Mouse (Mus musculus): ENCODE measurements around the gene Slc3a2. TPM values are rescaled to one million over a fixed set of nuclear protein-coding genes. Genes with fewer than 3 reads are reported as not detected.

Gene Slc3a2
- polyA plus RNA-seq, 1 experiment, result 207 TPM

DNA sequence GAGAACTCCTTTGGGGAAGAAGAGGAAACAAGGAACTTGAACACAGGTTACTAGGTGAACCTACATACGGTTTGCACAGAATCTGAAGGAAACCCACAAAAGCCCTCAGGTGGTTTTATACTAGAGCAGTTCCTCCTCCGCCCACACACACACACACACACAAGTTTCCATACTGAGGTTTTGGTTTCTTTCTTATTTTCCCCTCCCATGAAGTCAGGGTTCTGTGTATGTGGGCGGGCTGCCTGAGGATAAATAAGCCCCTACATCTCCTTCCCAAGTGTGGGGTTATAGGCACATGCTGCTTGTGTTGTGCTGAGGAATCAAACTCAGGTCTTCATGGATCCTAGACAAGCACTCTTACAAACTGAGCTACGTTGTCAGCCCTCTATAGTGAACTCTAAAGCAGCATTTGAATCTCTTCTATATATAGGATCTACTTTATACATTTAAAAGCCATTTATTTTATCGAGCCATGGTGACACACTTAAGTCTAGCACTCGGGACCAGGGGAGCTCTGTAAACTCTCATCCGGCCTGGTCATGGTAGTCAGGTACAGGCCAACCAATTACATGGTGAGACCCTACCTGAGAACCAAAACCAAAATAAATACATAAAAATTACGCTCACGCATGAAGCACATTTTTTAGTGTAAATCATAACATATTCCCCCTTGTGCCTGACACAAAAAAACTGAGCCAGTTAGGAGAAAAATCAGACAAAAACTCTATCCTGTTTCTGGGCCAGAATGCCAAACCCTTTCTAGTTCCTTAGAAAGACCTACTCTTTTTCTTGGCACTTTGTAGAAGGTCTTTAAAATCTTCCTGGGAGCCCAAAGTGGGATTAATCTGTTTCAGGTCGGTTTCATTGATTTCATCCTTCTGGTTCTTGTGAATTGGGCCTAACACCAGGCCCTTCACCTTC is 11.0 kb downstream of the Slc3a2 start:
- TF ChIP-seq FOSL1 (IDR thresholded peaks at IDR 0.05; ENCODE audit: insufficient read depth, low read length, poor library complexity, severe bottlenecking) (no peak), CTCF (IDR thresholded peaks at IDR 0.05; ENCODE audit: control insufficient read depth, insufficient read depth, insufficient read length) (no peak), USF1 (IDR thresholded peaks at IDR 0.05; ENCODE audit: low read depth) (no peak), CEBPB (IDR thresholded peaks at IDR 0.05; ENCODE audit: low read depth) (no peak), MYOD1 (IDR thresholded peaks at IDR 0.05; ENCODE audit: control insufficient read depth, insufficient read length, low read depth) (no peak), MYOG (IDR thresholded peaks at IDR 0.05; ENCODE audit: control insufficient read depth, extremely low read depth, insufficient read length) (no peak), MAX (IDR thresholded peaks at IDR 0.05) (no peak)
- Histone ChIP-seq H3K36me3 (ENCODE audit: control insufficient read depth, insufficient read depth) (peaks cover 55% of the 10 kb centered on the region), H3ac (ENCODE audit: control insufficient read depth, insufficient read length, low read depth) (peak overlapping the region; percentile 78), H3K79me3 (ENCODE audit: low read depth) (peaks cover 49% of the 10 kb centered on the region), H3K79me2 (ENCODE audit: control insufficient read depth, insufficient read depth) (peaks cover 86% of the 10 kb centered on the region), H3K4me3 (ENCODE audit: insufficient read depth, poor library complexity, severe bottlenecking) (peak overlapping the region; percentile 62), H3K27me3 (ENCODE audit: control insufficient read depth, insufficient read depth, insufficient read length) (no peaks in the 10 kb centered on the region)

DNA sequence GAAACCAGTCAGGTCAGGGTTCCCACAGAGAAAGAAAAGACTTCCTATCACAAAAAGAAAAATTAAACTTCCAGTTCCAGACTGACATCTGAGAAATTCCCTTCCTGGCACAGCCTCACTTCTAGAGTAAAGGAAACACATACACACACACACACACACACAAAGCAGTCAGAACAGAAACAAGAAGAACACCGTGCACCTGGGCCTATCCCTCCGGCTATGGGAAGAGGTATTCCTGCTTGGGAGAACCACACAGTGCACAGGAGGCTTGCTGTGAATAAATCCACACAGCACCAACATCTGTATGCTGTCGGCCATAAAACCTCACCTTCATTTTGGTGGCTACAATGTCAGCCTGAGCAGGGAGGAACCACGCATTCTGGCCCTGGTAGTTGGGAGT is 11.7 kb downstream of the Slc3a2 start:
- Histone ChIP-seq H3K79me3 (ENCODE audit: low read depth) (peaks cover 44% of the 10 kb centered on the region), H3K27me3 (ENCODE audit: control insufficient read depth, insufficient read depth, insufficient read length) (no peaks in the 10 kb centered on the region), H3ac (ENCODE audit: control insufficient read depth, insufficient read length, low read depth) (peak overlapping the region; percentile 78), H3K4me3 (ENCODE audit: insufficient read depth, poor library complexity, severe bottlenecking) (peak overlapping the region; percentile 62), H3K36me3 (ENCODE audit: control insufficient read depth, insufficient read depth) (peaks cover 62% of the 10 kb centered on the region), H3K79me2 (ENCODE audit: control insufficient read depth, insufficient read depth) (peaks cover 79% of the 10 kb centered on the region)
- TF ChIP-seq FOSL1 (IDR thresholded peaks at IDR 0.05; ENCODE audit: insufficient read depth, low read length, poor library complexity, severe bottlenecking), result no peak
- TF ChIP-seq CEBPB (IDR thresholded peaks at IDR 0.05; ENCODE audit: low read depth), result no peak
- no peak for TF ChIP-seq MYOG (IDR thresholded peaks at IDR 0.05; ENCODE audit: control insufficient read depth, extremely low read depth, insufficient read length)
- TF ChIP-seq MYOD1 (IDR thresholded peaks at IDR 0.05; ENCODE audit: control insufficient read depth, insufficient read length, low read depth), result no peak
- TF ChIP-seq MAX (IDR thresholded peaks at IDR 0.05), result no peak
- TF ChIP-seq USF1 (IDR thresholded peaks at IDR 0.05; ENCODE audit: low read depth), result no peak
- TF ChIP-seq CTCF (IDR thresholded peaks at IDR 0.05; ENCODE audit: control insufficient read depth, insufficient read depth, insufficient read length), result no peak

DNA sequence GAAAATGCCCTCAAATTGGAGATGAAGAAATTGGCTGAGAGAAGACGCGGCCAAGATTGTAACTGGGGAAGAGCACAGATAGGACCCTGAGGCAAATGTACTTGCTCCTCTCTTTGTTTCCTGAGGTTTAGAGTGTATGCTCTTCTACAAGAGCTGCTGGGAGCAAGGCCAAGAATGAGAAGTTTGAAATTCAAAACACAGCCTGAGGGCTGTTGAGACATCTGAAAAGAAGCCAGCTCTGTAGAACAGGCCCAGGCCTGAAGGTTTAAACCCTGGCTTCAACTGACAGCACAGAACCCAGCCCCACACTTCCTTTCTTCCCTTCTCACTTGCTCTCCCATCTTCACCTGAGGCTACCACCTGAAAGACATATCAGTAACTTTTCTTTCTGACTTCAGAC is 13.1 kb downstream of the Slc3a2 start:
- peaks cover 65% of the 10 kb centered on the region for H3K36me3 ChIP-seq (ENCODE audit: control insufficient read depth, insufficient read depth)
- H3K4me3 ChIP-seq (ENCODE audit: insufficient read depth, poor library complexity, severe bottlenecking), result no peak overlapping the region
- H3ac ChIP-seq (ENCODE audit: control insufficient read depth, insufficient read length, low read depth), result no peak overlapping the region
- peaks cover 40% of the 10 kb centered on the region for H3K79me3 ChIP-seq (ENCODE audit: low read depth)
- no peaks in the 10 kb centered on the region for H3K27me3 ChIP-seq (ENCODE audit: control insufficient read depth, insufficient read depth, insufficient read length)
- TF ChIP-seq FOSL1 (IDR thresholded peaks at IDR 0.05; ENCODE audit: insufficient read depth, low read length, poor library complexity, severe bottlenecking) (no peak), CEBPB (IDR thresholded peaks at IDR 0.05; ENCODE audit: low read depth) (no peak)
- peaks cover 65% of the 10 kb centered on the region for H3K79me2 ChIP-seq (ENCODE audit: control insufficient read depth, insufficient read depth)

DNA sequence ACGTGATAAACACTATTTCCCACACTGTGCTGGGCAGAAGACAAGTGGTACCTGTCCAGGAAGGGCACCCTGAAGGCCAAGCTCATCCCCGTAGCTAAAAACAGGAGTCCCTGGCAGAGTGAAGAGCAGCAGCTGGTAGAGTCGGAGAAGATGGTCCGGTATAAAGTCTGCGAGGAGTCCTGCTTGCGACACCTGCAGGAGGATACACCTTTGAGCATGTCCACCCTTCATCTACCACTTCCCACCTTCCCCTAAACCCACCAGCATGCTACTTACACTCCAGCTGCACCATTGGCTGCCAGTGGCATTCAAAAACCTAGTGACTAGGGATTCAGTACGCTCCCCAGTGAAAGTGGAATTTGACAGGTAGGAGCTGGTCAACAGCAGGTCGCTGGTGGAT is 14.2 kb downstream of the Slc3a2 start:
- H3K79me3 ChIP-seq (ENCODE audit: low read depth), result peaks cover 37% of the 10 kb centered on the region
- H3ac ChIP-seq (ENCODE audit: control insufficient read depth, insufficient read length, low read depth), result no peak overlapping the region
- H3K4me3 ChIP-seq (ENCODE audit: insufficient read depth, poor library complexity, severe bottlenecking), result no peak overlapping the region
- H3K27me3 ChIP-seq (ENCODE audit: control insufficient read depth, insufficient read depth, insufficient read length), result no peaks in the 10 kb centered on the region
- peaks cover 54% of the 10 kb centered on the region for H3K79me2 ChIP-seq (ENCODE audit: control insufficient read depth, insufficient read depth)
- no peak for TF ChIP-seq FOSL1 (IDR thresholded peaks at IDR 0.05; ENCODE audit: insufficient read depth, low read length, poor library complexity, severe bottlenecking)
- no peak for TF ChIP-seq MYOD1 (IDR thresholded peaks at IDR 0.05; ENCODE audit: control insufficient read depth, insufficient read length, low read depth)
- no peak for TF ChIP-seq MYOG (IDR thresholded peaks at IDR 0.05; ENCODE audit: control insufficient read depth, extremely low read depth, insufficient read length)
- no peak for TF ChIP-seq MAX (IDR thresholded peaks at IDR 0.05)
- no peak for TF ChIP-seq USF1 (IDR thresholded peaks at IDR 0.05; ENCODE audit: low read depth)
- TF ChIP-seq CEBPB (IDR thresholded peaks at IDR 0.05; ENCODE audit: low read depth), result no peak
- no peak for TF ChIP-seq CTCF (IDR thresholded peaks at IDR 0.05; ENCODE audit: control insufficient read depth, insufficient read depth, insufficient read length)
- H3K36me3 ChIP-seq (ENCODE audit: control insufficient read depth, insufficient read depth), result peaks cover 65% of the 10 kb centered on the region

DNA sequence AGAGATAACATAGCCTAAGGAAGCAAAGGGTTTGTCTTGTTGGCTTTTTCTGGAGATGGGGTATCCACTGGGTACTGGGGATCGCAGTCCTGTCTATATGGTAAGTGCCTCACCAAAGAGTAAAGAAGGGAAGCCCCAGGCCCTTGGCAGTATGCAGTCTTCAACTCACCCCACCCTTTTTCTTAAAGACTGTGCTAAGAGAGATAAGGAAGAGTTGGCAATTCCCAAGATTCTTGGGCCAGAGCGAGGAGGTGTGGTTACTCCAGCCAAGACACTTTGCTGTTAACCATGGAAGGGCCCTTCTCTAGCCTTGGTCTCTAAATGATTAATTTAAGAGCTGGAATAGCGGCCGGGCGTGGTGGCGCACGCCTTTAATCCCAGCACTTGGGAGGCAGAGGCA is 16.2 kb downstream of the Slc3a2 start:
- peaks cover 58% of the 10 kb centered on the region for H3K36me3 ChIP-seq (ENCODE audit: control insufficient read depth, insufficient read depth)
- H3K79me3 ChIP-seq (ENCODE audit: low read depth), result peaks cover 27% of the 10 kb centered on the region
- no peak overlapping the region for H3K4me3 ChIP-seq (ENCODE audit: insufficient read depth, poor library complexity, severe bottlenecking)
- no peak for TF ChIP-seq CEBPB (IDR thresholded peaks at IDR 0.05; ENCODE audit: low read depth)
- no peak for TF ChIP-seq MYOG (IDR thresholded peaks at IDR 0.05; ENCODE audit: control insufficient read depth, extremely low read depth, insufficient read length)
- no peaks in the 10 kb centered on the region for H3K27me3 ChIP-seq (ENCODE audit: control insufficient read depth, insufficient read depth, insufficient read length)
- peaks cover 34% of the 10 kb centered on the region for H3K79me2 ChIP-seq (ENCODE audit: control insufficient read depth, insufficient read depth)
- no peak overlapping the region for H3ac ChIP-seq (ENCODE audit: control insufficient read depth, insufficient read length, low read depth)

DNA sequence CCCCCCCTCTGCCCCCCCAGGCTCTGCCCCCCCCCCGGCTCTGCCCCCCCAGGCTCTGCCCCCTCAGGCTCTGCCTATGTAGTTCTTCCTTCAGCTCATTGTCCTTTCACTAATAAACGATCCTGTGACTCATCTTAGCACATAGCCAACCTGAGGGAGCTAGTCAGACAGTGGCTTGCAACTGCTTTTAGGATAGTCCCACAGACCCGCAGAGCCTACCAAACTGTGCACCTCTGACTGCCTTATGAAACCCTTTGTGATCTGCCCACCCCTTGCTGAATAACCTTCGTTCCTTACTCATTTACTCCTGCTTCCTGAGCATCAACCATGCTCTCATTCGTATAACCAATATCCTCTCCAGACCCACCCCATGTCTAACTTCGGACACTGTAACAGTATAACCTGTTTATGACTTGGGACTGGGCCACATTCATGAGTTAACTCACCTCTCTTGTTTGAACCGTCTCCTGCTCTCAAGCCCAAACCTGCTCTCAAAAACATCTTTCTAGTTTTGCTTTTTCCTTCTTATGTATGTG is 17.0 kb downstream of the Slc3a2 start:
- Histone ChIP-seq H3ac (ENCODE audit: control insufficient read depth, insufficient read length, low read depth) (no peak overlapping the region), H3K4me3 (ENCODE audit: insufficient read depth, poor library complexity, severe bottlenecking) (no peak overlapping the region), H3K79me3 (ENCODE audit: low read depth) (peaks cover 20% of the 10 kb centered on the region), H3K27me3 (ENCODE audit: control insufficient read depth, insufficient read depth, insufficient read length) (no peaks in the 10 kb centered on the region), H3K36me3 (ENCODE audit: control insufficient read depth, insufficient read depth) (peaks cover 50% of the 10 kb centered on the region), H3K79me2 (ENCODE audit: control insufficient read depth, insufficient read depth) (peaks cover 26% of the 10 kb centered on the region)
- TF ChIP-seq MYOG (IDR thresholded peaks at IDR 0.05; ENCODE audit: control insufficient read depth, extremely low read depth, insufficient read length) (no peak), USF1 (IDR thresholded peaks at IDR 0.05; ENCODE audit: low read depth) (no peak), MYOD1 (IDR thresholded peaks at IDR 0.05; ENCODE audit: control insufficient read depth, insufficient read length, low read depth) (no peak), MAX (IDR thresholded peaks at IDR 0.05) (no peak), CEBPB (IDR thresholded peaks at IDR 0.05; ENCODE audit: low read depth) (no peak), CTCF (IDR thresholded peaks at IDR 0.05; ENCODE audit: control insufficient read depth, insufficient read depth, insufficient read length) (no peak), FOSL1 (IDR thresholded peaks at IDR 0.05; ENCODE audit: insufficient read depth, low read length, poor library complexity, severe bottlenecking) (no peak)
